Mouse (Mus musculus): ENCODE results near the gene Iqsec3. TPM values are rescaled to one million over a fixed set of nuclear protein-coding genes. Genes with fewer than 3 reads are reported as not detected.

Gene Iqsec3
- polyA plus RNA-seq, 1 experiment from 2014 or later: not detected

DNA sequence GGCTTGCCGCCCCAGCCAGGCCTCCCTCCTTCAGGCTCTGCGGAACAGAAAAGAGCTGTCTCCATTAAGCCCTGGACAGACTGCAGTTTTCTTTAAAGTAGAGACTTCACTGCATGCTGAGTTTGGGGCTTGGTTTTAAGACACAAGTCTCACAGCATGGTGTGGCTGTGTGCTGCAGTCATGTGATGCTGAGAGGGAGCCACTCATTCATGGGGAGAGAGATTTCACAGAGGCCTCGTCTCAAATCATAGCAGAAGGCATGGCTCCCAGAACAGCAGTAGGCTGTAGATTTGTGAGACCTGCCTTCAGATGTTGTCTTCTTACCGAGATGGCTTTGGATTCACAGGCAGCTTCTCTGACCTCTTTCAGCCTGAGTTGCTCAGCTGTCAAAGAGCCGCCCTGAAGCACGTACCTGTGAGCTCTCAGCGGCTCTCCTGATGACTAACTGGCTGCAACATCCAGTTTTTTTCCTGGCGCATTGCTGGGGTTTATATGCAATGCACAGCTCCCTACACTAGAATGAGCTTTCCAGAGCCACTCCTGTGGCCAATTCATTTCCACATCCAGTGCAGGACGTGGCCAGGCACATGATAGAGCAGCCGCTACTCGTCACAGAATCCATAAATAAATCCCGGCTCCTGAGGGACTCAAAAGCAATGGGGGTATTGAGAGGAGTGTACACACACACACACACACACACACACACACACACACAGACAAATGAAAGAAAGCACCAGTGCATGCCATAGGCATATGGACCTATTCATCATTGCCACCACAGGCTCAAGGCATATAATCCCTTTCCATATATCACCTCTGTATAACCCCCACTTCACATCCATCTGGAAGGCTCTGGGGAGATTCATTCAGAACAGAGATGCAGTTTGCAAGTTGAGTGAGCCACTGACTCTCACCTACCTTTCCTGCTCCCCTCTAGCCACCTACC is 18.7 kb downstream of the Iqsec3 start:
- no peak overlapping the region for H3K27ac ChIP-seq (ENCODE audit: poor library complexity, severe bottlenecking)
- H3K36me3 ChIP-seq: no peaks in the 10 kb centered on the region
- WGBS: 72% methylated on average over 12 of the region's 12 CpGs
- no peak overlapping the region for H3K9ac ChIP-seq
- H3K4me3 ChIP-seq: no peak overlapping the region
- no peak for ATAC-seq (ENCODE audit: insufficient number of reproducible peaks, low FRiP score)
- no peak overlapping the region for H3K4me2 ChIP-seq
- H3K4me1 ChIP-seq (replicated peaks): no peaks in the 10 kb centered on the region
- H3K9me3 ChIP-seq (replicated peaks): no peaks in the 10 kb centered on the region
- peaks cover 32% of the 10 kb centered on the region for H3K27me3 ChIP-seq (replicated peaks)

DNA sequence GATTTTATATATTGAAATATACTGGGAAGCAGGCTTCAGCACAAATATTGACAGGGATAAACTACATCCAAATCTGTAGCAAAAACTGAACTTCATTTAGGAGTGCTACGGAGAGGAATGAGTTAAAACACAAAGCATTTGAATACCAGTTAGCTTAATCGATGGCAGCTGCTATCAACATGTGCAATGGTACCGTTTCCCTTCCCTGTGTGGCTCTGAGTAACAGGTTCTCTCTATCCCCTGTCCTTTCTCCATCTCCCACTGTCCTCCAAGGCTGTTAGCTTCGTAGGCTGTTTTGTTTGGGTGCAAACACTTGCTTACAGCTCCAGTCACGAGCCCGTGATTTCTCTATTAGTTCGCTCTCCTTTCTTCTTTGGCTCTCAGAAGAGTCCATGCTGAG is 19.7 kb downstream of the Iqsec3 start:
- Histone ChIP-seq H3K4me2 (no peak overlapping the region), H3K27me3 (replicated peaks) (peaks cover 30% of the 10 kb centered on the region), H3K4me1 (replicated peaks) (no peaks in the 10 kb centered on the region), H3K36me3 (no peaks in the 10 kb centered on the region), H3K9me3 (replicated peaks) (no peaks in the 10 kb centered on the region), H3K4me3 (no peak overlapping the region), H3K9ac (no peak overlapping the region), H3K27ac (ENCODE audit: poor library complexity, severe bottlenecking) (no peak overlapping the region)
- ATAC-seq (ENCODE audit: insufficient number of reproducible peaks, low FRiP score): no peak
- 53% methylated on average over 7 of the region's 7 CpGs for WGBS

GRCm38 (mm10) chr6:121451703-121452102 is 21.8 kb downstream of the Iqsec3 start:
- ATAC-seq (ENCODE audit: insufficient number of reproducible peaks, low FRiP score): no peak
- no peak overlapping the region for H3K4me2 ChIP-seq
- WGBS: 51% methylated on average over 3 of the region's 3 CpGs
- no peak overlapping the region for H3K27ac ChIP-seq (ENCODE audit: poor library complexity, severe bottlenecking)
- H3K4me3 ChIP-seq: no peak overlapping the region
- peaks cover 15% of the 10 kb centered on the region for H3K27me3 ChIP-seq (replicated peaks)
- H3K9ac ChIP-seq: no peak overlapping the region
- no peaks in the 10 kb centered on the region for H3K36me3 ChIP-seq
- H3K9me3 ChIP-seq (replicated peaks): no peaks in the 10 kb centered on the region
- no peaks in the 10 kb centered on the region for H3K4me1 ChIP-seq (replicated peaks)

DNA sequence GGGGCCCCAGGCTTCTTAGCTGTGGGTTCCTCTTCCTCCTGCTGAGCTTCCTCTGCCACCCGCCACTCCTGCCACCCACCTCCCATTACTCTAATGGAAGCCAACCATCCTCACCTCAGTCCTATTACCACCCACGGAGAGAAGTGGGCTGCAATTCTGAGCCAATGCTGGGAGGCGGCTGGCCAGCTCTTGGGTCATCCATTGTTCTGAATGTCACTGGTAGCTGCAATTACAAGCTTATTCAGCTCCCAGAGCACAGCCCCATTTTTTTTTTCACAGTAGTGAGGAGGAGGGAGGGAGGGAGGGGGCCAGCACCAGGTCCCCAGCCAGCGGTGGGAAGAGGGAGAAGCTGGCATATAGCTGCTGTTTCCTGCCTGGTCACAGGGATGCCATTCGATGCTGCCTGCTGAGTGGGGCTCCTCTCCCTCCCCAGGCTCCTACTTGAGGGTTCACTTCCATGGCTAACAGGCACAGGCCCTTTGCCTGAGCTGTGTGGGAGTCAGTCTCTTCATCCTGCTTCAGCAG is 32.7 kb downstream of the Iqsec3 start:
- no peak overlapping the region for H3K4me2 ChIP-seq
- H3K4me1 ChIP-seq (replicated peaks): no peaks in the 10 kb centered on the region

GRCm38 (mm10) chr6:121424830-121425229 is 48.6 kb downstream of the Iqsec3 start:
- WGBS: 40% methylated on average over 6 of the region's 6 CpGs
- Histone ChIP-seq H3K36me3 (no peaks in the 10 kb centered on the region), H3K9me3 (replicated peaks) (no peaks in the 10 kb centered on the region), H3K4me2 (no peak overlapping the region), H3K9ac (no peak overlapping the region), H3K4me3 (no peak overlapping the region), H3K4me1 (replicated peaks) (no peaks in the 10 kb centered on the region; the same call in 1 of the 2 replicates), H3K27ac (ENCODE audit: poor library complexity, severe bottlenecking) (no peak overlapping the region), H3K27me3 (replicated peaks) (peaks cover 67% of the 10 kb centered on the region)
- no peak for ATAC-seq (ENCODE audit: insufficient number of reproducible peaks, low FRiP score)

More for the DNA sequence above, 32.7 kb downstream of the Iqsec3 start:
- H3K36me3 ChIP-seq: no peaks in the 10 kb centered on the region
- H3K4me3 ChIP-seq: no peak overlapping the region
- no peaks in the 10 kb centered on the region for H3K9me3 ChIP-seq (replicated peaks)
- H3K27me3 ChIP-seq (replicated peaks): peaks cover 27% of the 10 kb centered on the region
- H3K27ac ChIP-seq (ENCODE audit: poor library complexity, severe bottlenecking): no peak overlapping the region
- no peak for ATAC-seq (ENCODE audit: insufficient number of reproducible peaks, low FRiP score)
- no peak overlapping the region for H3K9ac ChIP-seq
- WGBS: 26% methylated on average over 5 of the region's 5 CpGs

GRCm38 (mm10) chr6:121424403-121424802 is 49.1 kb downstream of the Iqsec3 start:
- Histone ChIP-seq H3K4me1 (replicated peaks) (no peaks in the 10 kb centered on the region; the same call in 1 of the 2 replicates), H3K36me3 (no peaks in the 10 kb centered on the region), H3K27ac (ENCODE audit: poor library complexity, severe bottlenecking) (no peak overlapping the region), H3K4me2 (no peak overlapping the region), H3K9me3 (replicated peaks) (no peaks in the 10 kb centered on the region), H3K9ac (no peak overlapping the region), H3K4me3 (no peak overlapping the region), H3K27me3 (replicated peaks) (peaks cover 62% of the 10 kb centered on the region)
- peak; percentile 36; the same call in 1 of the 2 replicates for ATAC-seq (ENCODE audit: insufficient number of reproducible peaks, low FRiP score)
- WGBS: 32% methylated on average over 12 of the region's 12 CpGs

GRCm38 (mm10) chr6:121412558-121413297 is 60.8 kb downstream of the Iqsec3 start:
- no peak for ATAC-seq (ENCODE audit: insufficient number of reproducible peaks, low FRiP score)
- WGBS: 2% methylated on average over 46 of the region's 46 CpGs
- H3K9ac ChIP-seq: no peak overlapping the region
- H3K4me3 ChIP-seq: peak overlapping the region; percentile 27
- H3K27me3 ChIP-seq (replicated peaks): peaks cover 77% of the 10 kb centered on the region
- no peaks in the 10 kb centered on the region for H3K9me3 ChIP-seq (replicated peaks)
- no peak overlapping the region for H3K27ac ChIP-seq (ENCODE audit: poor library complexity, severe bottlenecking)
- H3K4me1 ChIP-seq (replicated peaks): peaks cover 9% of the 10 kb centered on the region; the same call in 1 of the 2 replicates
- H3K36me3 ChIP-seq: no peaks in the 10 kb centered on the region
- H3K4me2 ChIP-seq: peak overlapping the region; percentile 58

DNA sequence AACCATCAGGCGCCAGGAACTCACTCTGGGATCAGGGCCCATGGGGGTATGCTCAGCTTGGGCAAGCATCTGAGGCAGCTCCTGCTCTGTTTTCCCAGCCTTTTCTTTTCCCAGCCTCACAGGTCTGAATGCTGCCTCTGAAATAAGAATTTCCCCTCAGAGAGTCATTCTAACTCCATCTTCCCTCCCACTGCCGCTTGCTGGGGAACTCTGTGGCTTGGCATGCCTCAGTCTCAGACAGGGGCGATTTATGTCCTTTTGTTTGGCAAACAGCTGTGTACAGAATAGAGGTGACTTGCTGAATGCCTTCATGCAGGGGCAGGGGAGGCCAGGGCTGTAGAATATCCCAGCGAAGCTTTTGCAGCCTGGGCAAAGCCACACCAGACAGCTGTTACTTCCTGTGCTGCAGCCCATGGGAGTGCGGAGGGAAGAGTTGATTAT is 65.9 kb downstream of the Iqsec3 start:
- H3K27me3 ChIP-seq (replicated peaks): peaks cover 52% of the 10 kb centered on the region
- no peaks in the 10 kb centered on the region for H3K36me3 ChIP-seq
- H3K27ac ChIP-seq (ENCODE audit: poor library complexity, severe bottlenecking): no peak overlapping the region
- no peak overlapping the region for H3K9ac ChIP-seq
- H3K9me3 ChIP-seq (replicated peaks): no peaks in the 10 kb centered on the region
- no peak overlapping the region for H3K4me3 ChIP-seq
- H3K4me1 ChIP-seq (replicated peaks): peaks cover 3% of the 10 kb centered on the region; the same call in 1 of the 2 replicates
- no peak for ATAC-seq (ENCODE audit: insufficient number of reproducible peaks, low FRiP score)
- no peak overlapping the region for H3K4me2 ChIP-seq
- WGBS: 60% methylated on average over 5 of the region's 5 CpGs

DNA sequence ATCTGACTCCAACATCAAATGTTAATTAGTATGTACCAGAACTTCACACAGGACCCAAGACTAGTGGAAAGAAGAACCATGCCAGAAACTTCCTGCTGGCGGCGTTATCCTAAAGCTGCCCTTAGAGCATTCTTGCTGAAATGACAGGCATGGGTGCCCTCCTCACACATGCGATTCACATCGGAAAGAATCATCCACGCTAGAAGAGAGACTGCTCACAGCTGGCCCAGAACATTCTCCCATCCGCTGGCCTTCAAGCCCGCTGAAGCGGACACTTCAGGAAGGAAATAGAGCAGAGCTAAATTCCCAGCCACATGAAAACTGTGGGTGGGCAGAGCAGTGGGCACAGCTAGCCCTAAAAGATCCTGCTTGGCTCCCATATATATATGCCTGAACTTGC is 68.2 kb downstream of the Iqsec3 start:
- H3K27me3 ChIP-seq (replicated peaks): peaks cover 33% of the 10 kb centered on the region
- no peak overlapping the region for H3K4me3 ChIP-seq
- H3K4me1 ChIP-seq (replicated peaks): no peaks in the 10 kb centered on the region
- no peak overlapping the region for H3K4me2 ChIP-seq
- H3K36me3 ChIP-seq: no peaks in the 10 kb centered on the region
- no peak for ATAC-seq (ENCODE audit: insufficient number of reproducible peaks, low FRiP score)
- H3K27ac ChIP-seq (ENCODE audit: poor library complexity, severe bottlenecking): no peak overlapping the region
- no peaks in the 10 kb centered on the region for H3K9me3 ChIP-seq (replicated peaks)
- H3K9ac ChIP-seq: no peak overlapping the region
- WGBS: 81% methylated on average over 8 of the region's 8 CpGs

GRCm38 (mm10) chr6:121402661-121403244 is 70.7 kb downstream of the Iqsec3 start:
- H3K4me2 ChIP-seq: no peak overlapping the region
- no peaks in the 10 kb centered on the region for H3K36me3 ChIP-seq
- WGBS: 83% methylated on average over 8 of the region's 8 CpGs
- H3K9ac ChIP-seq: no peak overlapping the region
- H3K27ac ChIP-seq (ENCODE audit: poor library complexity, severe bottlenecking): no peak overlapping the region
- H3K9me3 ChIP-seq (replicated peaks): no peaks in the 10 kb centered on the region
- no peak overlapping the region for H3K4me3 ChIP-seq
- peaks cover 11% of the 10 kb centered on the region for H3K27me3 ChIP-seq (replicated peaks)
- ATAC-seq (ENCODE audit: insufficient number of reproducible peaks, low FRiP score): no peak
- no peaks in the 10 kb centered on the region for H3K4me1 ChIP-seq (replicated peaks)
